Mouse (Mus musculus) frontal cortex, postnatal 14 days (tissue): ENCODE measurements around the gene Trmt2b.
"Not testable (repeated sequence)": the region's sequence is repeated elsewhere in the genome, so short reads cannot be mapped to it uniquely, and the experiment has no call there.

Experiments used
- DNase-seq, 2 experiments: peaks; one replicate each; pipeline ENCODE4 v3.0.0; 2022; ENCODE audit warnings: low spot score in 2 of 2

Trmt2b gene

GRCm38 (mm10) chrX:134276275-134277160 lies at the start of gene Trmt2b:
Gene Trmt2b (minus strand): TSS chrX:134276984.
- DNase-seq = no peak

- no peak for DNase-seq
These were observed 42.6 kb upstream of the Trmt2b start for GRCm38 (mm10) chrX:134319153-134319932.

- DNase-seq = not testable (repeated sequence)
These were observed 34.4 kb upstream of the Trmt2b start for GRCm38 (mm10) chrX:134311193-134311592.

GRCm38 (mm10) chrX:134308275-134308634 lies 31.5 kb upstream of the Trmt2b start:
- DNase-seq = no peak

- DNase-seq = peak; percentile 74 to 76
These were observed 30.9 kb upstream of the Trmt2b start, which contains the start of gene Cenpi for GRCm38 (mm10) chrX:134307534-134308274. Gene Cenpi (plus strand): TSS chrX:134308084.

- DNase-seq = no peak
These were observed 26.5 kb upstream of the Trmt2b start for GRCm38 (mm10) chrX:134303287-134303686.

GRCm38 (mm10) chrX:134300219-134300618 lies 23.4 kb upstream of the Trmt2b start:
- no peak for DNase-seq

- no peak for DNase-seq
These were observed 20.4 kb upstream of the Trmt2b start for GRCm38 (mm10) chrX:134297195-134297594.

- peak in 1 of 2 experiments; percentile 11 for DNase-seq
These were observed 20.0 kb upstream of the Trmt2b start for GRCm38 (mm10) chrX:134296737-134297136.

- peak in 1 of 2 experiments; percentile 12 for DNase-seq
These were observed 19.5 kb upstream of the Trmt2b start for GRCm38 (mm10) chrX:134296301-134296700.

GRCm38 (mm10) chrX:134287305-134287704 lies 10.5 kb upstream of the Trmt2b start:
- DNase-seq = no peak

- DNase-seq = no peak
These were observed 9.0 kb upstream of the Trmt2b start for GRCm38 (mm10) chrX:134285791-134286190.

GRCm38 (mm10) chrX:134285102-134285501 lies 8.3 kb upstream of the Trmt2b start:
- no peak for DNase-seq

- DNase-seq = no peak
These were observed 3.7 kb upstream of the Trmt2b start for GRCm38 (mm10) chrX:134280531-134280930.

GRCm38 (mm10) chrX:134275715-134276114 lies 1.1 kb downstream of the Trmt2b start:
- DNase-seq = no peak

GRCm38 (mm10) chrX:134262129-134262528 lies 14.7 kb downstream of the Trmt2b start:
- no peak for DNase-seq

GRCm38 (mm10) chrX:134261191-134261590 lies 15.6 kb downstream of the Trmt2b start:
- no peak for DNase-seq

GRCm38 (mm10) chrX:134248202-134248601 lies 28.6 kb downstream of the Trmt2b start:
- no peak for DNase-seq

GRCm38 (mm10) chrX:134245946-134246345 lies 30.8 kb downstream of the Trmt2b start:
- no peak for DNase-seq

GRCm38 (mm10) chrX:134238266-134238665 lies 38.5 kb downstream of the Trmt2b start:
- DNase-seq = no peak

GRCm38 (mm10) chrX:134233048-134233447 lies 43.7 kb downstream of the Trmt2b start:
- DNase-seq = no peak

GRCm38 (mm10) chrX:134221856-134222255 lies 54.9 kb downstream of the Trmt2b start, which contains the start of gene Nox1:
Gene Nox1 (minus strand): TSS chrX:134221956.
- DNase-seq = no peak
